ENCODE assay signal across 8 mouse cellular contexts in genomic region chr11:98963191-98964021, GRCm38 (mm10). TPM values are rescaled to one million over a fixed set of nuclear protein-coding genes. Genes with fewer than 3 reads are reported as not detected.
DNase-seq lines count a peak whose midpoint lies in the region; ATAC-seq and TF ChIP-seq lines count a peak whose summit lies in the region.

No protein-coding gene starts in this region.

- H3K4me3 ChIP-seq in bone marrow macrophage, adult 2 months (ENCODE audit: insufficient read depth, low read length) = peak overlapping the region; percentile 44
- H3K4me3 ChIP-seq in hindbrain, embryonic 13.5 days = peak overlapping the region; percentile 64
- peak overlapping the region; percentile 35 for H3K4me3 ChIP-seq in midbrain, postnatal 0 days (ENCODE audit: low read depth, low read length)

- no peak for TF ChIP-seq CTCF in bone marrow macrophage, adult 2 months (IDR thresholded peaks at IDR 0.05; ENCODE audit: low read depth, low read length)
- TF ChIP-seq CTCF in midbrain, postnatal 0 days (IDR thresholded peaks at IDR 0.05) = no peak

- peak overlapping the region; percentile 85 for H3K9ac ChIP-seq in hindbrain, embryonic 13.5 days
- H3K9ac ChIP-seq in midbrain, postnatal 0 days (replicated peaks; ENCODE audit: low read length, poor library complexity, severe bottlenecking) = peak overlapping the region; percentile 50

- no peak overlapping the region for H3K27ac ChIP-seq in bone marrow macrophage, adult 2 months (ENCODE audit: insufficient read depth, low read depth, low read length)
- peak overlapping the region; percentile 95 for H3K27ac ChIP-seq in hindbrain, embryonic 13.5 days
- H3K27ac ChIP-seq in midbrain, postnatal 0 days (ENCODE audit: low read depth, low read length) = no peak overlapping the region; the same call in 1 of the 2 replicates

- peak; percentile 37 for ATAC-seq in hindbrain, embryonic 13.5 days (ENCODE audit: low FRiP score)
- 0 out of 2 replicates have a peak, but pooled peaks have one; percentile 21 for ATAC-seq in midbrain, postnatal 0 days (ENCODE audit: low FRiP score)

- peaks cover 22% of the 10 kb centered on the region for H3K4me1 ChIP-seq in bone marrow macrophage, adult 2 months (ENCODE audit: control insufficient read depth, insufficient read depth, low read length)
- H3K4me1 ChIP-seq in hindbrain, embryonic 13.5 days (replicated peaks) = peaks cover 95% of the 10 kb centered on the region
- peaks cover 35% of the 10 kb centered on the region for H3K4me1 ChIP-seq in midbrain, postnatal 0 days (ENCODE audit: insufficient read depth, low read length)

- peak overlapping the region; percentile 99 for H3K4me2 ChIP-seq in hindbrain, embryonic 13.5 days
- H3K4me2 ChIP-seq in midbrain, postnatal 0 days (ENCODE audit: low read depth, low read length, poor library complexity, severe bottlenecking) = peak overlapping the region; percentile 69

- no peaks in the 10 kb centered on the region for H3K36me3 ChIP-seq in hindbrain, embryonic 13.5 days
- no peaks in the 10 kb centered on the region for H3K36me3 ChIP-seq in midbrain, postnatal 0 days (ENCODE audit: insufficient read depth, low read length)

- WGBS in hindbrain, embryonic 13.5 days = under 1% methylated on average over 29 of the region's 32 CpGs
- WGBS in midbrain, postnatal 0 days = 2% methylated on average over 32 of the region's 32 CpGs

- no peaks in the 10 kb centered on the region for H3K27me3 ChIP-seq in hindbrain, embryonic 13.5 days
- no peaks in the 10 kb centered on the region for H3K27me3 ChIP-seq in midbrain, postnatal 0 days (ENCODE audit: insufficient read depth, low read length)

- DNase-seq in frontal cortex, postnatal 10 days (ENCODE audit: low spot score in 2 of 2) = peak; percentile 74 to 78
- no peak for DNase-seq in frontal cortex, postnatal 36 days (ENCODE audit: low spot score in 2 of 2)
- DNase-seq in gastrocnemius, adult 18-20 months (ENCODE audit: low spot score) = peak; percentile 76
- DNase-seq in liver = peak; percentile 76
- peak; percentile 76 for DNase-seq in midbrain, postnatal 0 days (ENCODE audit: low spot score)
- peak; percentile 65 to 73 for DNase-seq in thymus, adult 18-20 months

- TF ChIP-seq POLR2A in bone marrow macrophage, adult 2 months (IDR thresholded peaks at IDR 0.05; ENCODE audit: borderline replicate concordance, low read depth, low read length) = no peak

- H3K9me3 ChIP-seq in hindbrain, embryonic 13.5 days = no peaks in the 10 kb centered on the region
- H3K9me3 ChIP-seq in midbrain, postnatal 0 days (ENCODE audit: low read length) = no peaks in the 10 kb centered on the region

RNA-seq across cellular contexts. Expression of gene Gjd3, which starts 19.4 kb away (rescaled TPM):
- polyA plus RNA-seq in bone marrow macrophage, adult 2 months (2012; ENCODE audit: insufficient read depth, insufficient read length, missing spikeins) = not detected in 2 replicates
- not detected for total RNA-seq in gastrocnemius, adult 18-20 months (2021)
- polyA plus RNA-seq in hindbrain, embryonic 13.5 days (2015; fragmentation: Nextera tagmentation; extraction: Ambion mirVana) = 1.5 and 1.6 TPM in 2 replicates
- 3.0 and 5.1 TPM in 2 replicates for total RNA-seq in midbrain, postnatal 0 days (2014; rRNA removed)
- 4.5 and 5.1 TPM in 2 replicates for polyA plus RNA-seq in midbrain, postnatal 0 days (2015; fragmentation: Nextera tagmentation; extraction: Ambion mirVana)

RNA-seq across cellular contexts. Expression of gene Rara, which starts 35.8 kb away (rescaled TPM):
- 24.0 and 25.9 TPM in 2 replicates for polyA plus RNA-seq in bone marrow macrophage, adult 2 months (2012; ENCODE audit: insufficient read depth, insufficient read length, missing spikeins)
- 10 to 100 TPM; 12.9 to 13.2 TPM for total RNA-seq in gastrocnemius, adult 18-20 months (2021)
- 17.1 and 20.3 TPM in 2 replicates for polyA plus RNA-seq in hindbrain, embryonic 13.5 days (2015; fragmentation: Nextera tagmentation; extraction: Ambion mirVana)
- 14.3 and 20.4 TPM in 2 replicates for total RNA-seq in midbrain, postnatal 0 days (2014; rRNA removed)
- 8.2 and 8.7 TPM in 2 replicates for polyA plus RNA-seq in midbrain, postnatal 0 days (2015; fragmentation: Nextera tagmentation; extraction: Ambion mirVana)

RNA-seq across cellular contexts. Expression of gene Cdc6, which starts 55.8 kb away (rescaled TPM):
- 4.8 and 6.9 TPM in 2 replicates for polyA plus RNA-seq in bone marrow macrophage, adult 2 months (2012; ENCODE audit: insufficient read depth, insufficient read length, missing spikeins)
- total RNA-seq in gastrocnemius, adult 18-20 months (2021) = under 1 TPM; 0.09 to 0.26 TPM
- 5.9 and 6.0 TPM in 2 replicates for polyA plus RNA-seq in hindbrain, embryonic 13.5 days (2015; fragmentation: Nextera tagmentation; extraction: Ambion mirVana)
- total RNA-seq in midbrain, postnatal 0 days (2014; rRNA removed) = 0.19 and 0.44 TPM in 2 replicates
- polyA plus RNA-seq in midbrain, postnatal 0 days (2015; fragmentation: Nextera tagmentation; extraction: Ambion mirVana) = 0.52 and 0.65 TPM in 2 replicates

Comparison
In these comparisons a context has a peak if more than half of its experiments do, and no peak if none do; other contexts are left out.
1. DNase-seq: peak in frontal cortex, postnatal 10 days (2 of 2), gastrocnemius, adult 18-20 months (single experiment), liver (single experiment), midbrain, postnatal 0 days (single experiment) and thymus, adult 18-20 months (2 of 2); none in frontal cortex, postnatal 36 days (0 of 2).
2. Peak in every context shown above with its lines, with median percentiles within 50 percentile points of each other: H3K4me3 ChIP-seq.